Mouse (Mus musculus): ENCODE measurements at regions not wholly inside any gene's neighbourhood (a gene's known extent, or its start where the extent isn't known, plus 50 kb on each side); places are given as distances from the start of the nearest gene placed in this dataset.

DNA sequence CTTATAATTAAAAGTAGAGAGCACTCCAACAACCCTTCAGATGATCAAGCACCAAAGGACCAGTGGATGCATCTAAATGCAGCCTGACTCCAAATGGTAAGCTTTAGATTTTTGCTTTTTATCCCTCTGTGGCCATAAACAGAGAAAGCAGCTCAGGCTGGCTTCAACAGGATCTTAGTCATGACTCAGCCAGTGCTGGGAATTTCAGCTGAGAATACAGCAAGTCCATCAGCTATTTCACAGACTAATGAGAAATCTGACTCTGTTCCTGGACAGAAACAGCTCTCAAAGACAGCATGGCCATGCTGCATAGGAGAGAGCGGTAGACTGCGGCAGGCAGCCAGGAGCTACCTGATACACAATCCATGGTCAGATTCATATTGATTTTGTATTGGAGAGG, 1800.4 kb upstream of the 5930422O12Rik start:
- 91% methylated on average over 2 of the region's 2 CpGs for WGBS
- no peak for DNase-seq
- no peak for TF ChIP-seq EP300 (IDR thresholded peaks at IDR 0.05; ENCODE audit: insufficient read depth, low read depth, low read length)
- no peak for TF ChIP-seq POLR2A (IDR thresholded peaks at IDR 0.05; ENCODE audit: insufficient read depth, low read depth, low read length)
- TF ChIP-seq CTCF (IDR thresholded peaks at IDR 0.05), result no peak

DNA sequence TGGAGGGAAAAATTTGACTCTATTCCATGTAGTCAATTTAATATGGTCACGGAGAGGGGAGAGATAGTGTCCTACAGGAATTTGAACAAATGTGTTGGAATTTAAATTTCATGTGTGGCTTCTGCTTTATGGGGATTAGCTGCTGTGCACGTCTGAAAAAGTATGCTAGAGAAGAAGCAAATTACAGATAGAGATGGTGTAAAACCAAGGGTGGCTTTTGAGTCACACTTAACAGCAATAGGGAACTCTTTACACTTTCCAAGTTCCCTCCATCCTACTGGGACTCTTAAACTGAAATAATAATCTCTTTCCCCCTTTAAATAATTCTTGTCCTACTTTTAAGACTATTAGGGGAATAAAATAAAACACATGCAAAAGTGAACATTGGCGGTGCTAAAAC, 1790.1 kb upstream of the 5930422O12Rik start:
- no peak for DNase-seq
- no peaks in the 10 kb centered on the region for H3K27me3 ChIP-seq (ENCODE audit: control insufficient read depth, insufficient read depth, low read length)
- no peaks in the 10 kb centered on the region for H3K4me1 ChIP-seq (ENCODE audit: control insufficient read depth, insufficient read depth, low read length)
- H3K27ac ChIP-seq, result no peak overlapping the region
- intact Hi-C loops (cut with DNase I), result no loop called here
- TF ChIP-seq POLR2A (IDR thresholded peaks at IDR 0.05; ENCODE audit: insufficient read depth, low read depth, low read length) (no peak), EP300 (IDR thresholded peaks at IDR 0.05; ENCODE audit: insufficient read depth, low read depth, low read length) (no peak), CTCF (IDR thresholded peaks at IDR 0.05) (no peak)
- WGBS, result 73% methylated on average over 3 of the region's 3 CpGs
- no peak overlapping the region for H3K4me3 ChIP-seq
- no peaks in the 10 kb centered on the region for H3K36me3 ChIP-seq (ENCODE audit: control insufficient read depth, insufficient read depth, low read length)
- H3K79me2 ChIP-seq (replicated peaks; ENCODE audit: control insufficient read depth, insufficient read depth, low read length), result no peaks in the 10 kb centered on the region
- no peak overlapping the region for H3K9ac ChIP-seq (ENCODE audit: low read depth, low read length)

More for the DNA sequence above, 1800.4 kb upstream of the 5930422O12Rik start:
- no peak overlapping the region for H3K4me3 ChIP-seq
- intact Hi-C loops (cut with DNase I), result no loop called here
- H3K27ac ChIP-seq, result no peak overlapping the region
- H3K27me3 ChIP-seq (ENCODE audit: control insufficient read depth, insufficient read depth, low read length), result no peaks in the 10 kb centered on the region
- H3K4me1 ChIP-seq (ENCODE audit: control insufficient read depth, insufficient read depth, low read length), result no peaks in the 10 kb centered on the region
- no peaks in the 10 kb centered on the region for H3K79me2 ChIP-seq (replicated peaks; ENCODE audit: control insufficient read depth, insufficient read depth, low read length)
- H3K9ac ChIP-seq (ENCODE audit: low read depth, low read length), result no peak overlapping the region
- no peaks in the 10 kb centered on the region for H3K36me3 ChIP-seq (ENCODE audit: control insufficient read depth, insufficient read depth, low read length)

DNA sequence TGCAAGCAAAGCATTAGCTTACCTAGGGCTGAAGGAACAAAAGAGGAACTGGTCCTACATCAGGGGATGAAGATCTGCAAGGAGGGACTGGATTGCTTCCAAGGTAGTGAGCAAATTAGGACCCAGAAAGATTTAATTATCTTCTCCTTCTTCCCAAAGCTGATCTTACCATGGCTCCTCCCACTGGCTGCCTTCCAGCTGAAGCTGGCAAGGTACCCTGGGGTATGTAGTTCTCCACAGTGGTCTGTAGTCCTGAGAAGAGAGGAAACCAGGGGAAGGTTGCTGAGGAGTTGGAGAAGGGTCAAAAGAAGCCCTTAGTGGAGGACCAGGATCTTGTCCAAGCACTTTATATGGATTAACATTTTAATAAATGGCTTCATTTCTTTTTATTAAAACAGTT, 1764.8 kb upstream of the 5930422O12Rik start:
- Histone ChIP-seq H3K4me3 (no peak overlapping the region), H3K27me3 (ENCODE audit: control insufficient read depth, insufficient read depth, low read length) (no peaks in the 10 kb centered on the region), H3K36me3 (ENCODE audit: control insufficient read depth, insufficient read depth, low read length) (no peaks in the 10 kb centered on the region), H3K79me2 (replicated peaks; ENCODE audit: control insufficient read depth, insufficient read depth, low read length) (no peaks in the 10 kb centered on the region), H3K4me1 (ENCODE audit: control insufficient read depth, insufficient read depth, low read length) (no peaks in the 10 kb centered on the region), H3K9ac (ENCODE audit: low read depth, low read length) (no peak overlapping the region), H3K27ac (no peak overlapping the region)
- DNase-seq, result no peak
- TF ChIP-seq EP300 (IDR thresholded peaks at IDR 0.05; ENCODE audit: insufficient read depth, low read depth, low read length) (no peak), CTCF (IDR thresholded peaks at IDR 0.05) (no peak), POLR2A (IDR thresholded peaks at IDR 0.05; ENCODE audit: insufficient read depth, low read depth, low read length) (no peak)
- intact Hi-C loops (cut with DNase I), result no loop called here

DNA sequence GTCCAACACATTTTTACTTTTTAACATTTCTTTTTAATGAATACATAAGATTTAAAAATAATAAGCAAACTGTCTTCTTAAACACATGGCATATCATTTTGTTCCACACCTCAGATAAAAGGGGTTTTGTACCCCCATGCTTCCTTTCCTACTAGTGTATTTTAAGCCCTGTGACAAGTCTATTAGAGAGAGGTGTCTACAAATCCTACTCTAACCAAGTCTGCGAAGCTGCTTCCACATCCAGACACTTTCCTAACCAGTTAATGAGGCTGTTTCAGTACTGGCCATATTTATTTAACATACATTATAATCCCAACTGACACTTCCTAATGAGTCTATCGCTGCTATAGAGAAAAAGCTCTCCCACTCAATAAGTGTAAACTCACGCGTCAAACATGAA, 1763.0 kb upstream of the 5930422O12Rik start:
- Histone ChIP-seq H3K4me3 (no peak overlapping the region), H3K79me2 (replicated peaks; ENCODE audit: control insufficient read depth, insufficient read depth, low read length) (no peaks in the 10 kb centered on the region), H3K4me1 (ENCODE audit: control insufficient read depth, insufficient read depth, low read length) (no peaks in the 10 kb centered on the region), H3K27me3 (ENCODE audit: control insufficient read depth, insufficient read depth, low read length) (no peaks in the 10 kb centered on the region), H3K36me3 (ENCODE audit: control insufficient read depth, insufficient read depth, low read length) (no peaks in the 10 kb centered on the region), H3K27ac (no peak overlapping the region), H3K9ac (ENCODE audit: low read depth, low read length) (no peak overlapping the region)
- intact Hi-C loops (cut with DNase I), result no loop called here
- no peak for TF ChIP-seq EP300 (IDR thresholded peaks at IDR 0.05; ENCODE audit: insufficient read depth, low read depth, low read length)
- TF ChIP-seq POLR2A (IDR thresholded peaks at IDR 0.05; ENCODE audit: insufficient read depth, low read depth, low read length), result no peak
- TF ChIP-seq CTCF (IDR thresholded peaks at IDR 0.05), result no peak
- 77% methylated on average over 4 of the region's 4 CpGs for WGBS
- DNase-seq, result no peak

DNA sequence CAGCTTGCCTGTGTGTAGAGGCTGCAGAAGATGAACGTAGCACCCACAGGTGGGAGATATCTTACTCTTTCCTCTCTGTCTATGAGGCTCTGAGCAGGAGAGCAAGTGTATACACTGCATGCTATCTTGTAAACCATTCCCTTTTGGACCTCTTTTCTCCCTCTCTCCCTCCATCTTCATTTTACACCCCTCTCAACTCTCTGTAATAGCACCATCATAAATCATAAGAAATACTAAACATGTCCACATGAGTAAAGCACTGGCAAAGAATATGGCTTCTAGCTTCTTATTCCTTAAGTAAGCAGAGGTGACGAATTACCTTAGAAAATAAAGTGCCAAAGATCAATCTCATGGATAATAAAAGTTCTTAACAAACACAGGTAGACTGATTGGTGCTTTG, 1724.3 kb upstream of the 5930422O12Rik start:
- H3K27me3 ChIP-seq (ENCODE audit: control insufficient read depth, insufficient read depth, low read length), result no peaks in the 10 kb centered on the region
- 75% methylated on average over 2 of the region's 2 CpGs for WGBS
- no peak overlapping the region for H3K9ac ChIP-seq (ENCODE audit: low read depth, low read length)
- no peaks in the 10 kb centered on the region for H3K36me3 ChIP-seq (ENCODE audit: control insufficient read depth, insufficient read depth, low read length)
- no peak for DNase-seq
- no peaks in the 10 kb centered on the region for H3K4me1 ChIP-seq (ENCODE audit: control insufficient read depth, insufficient read depth, low read length)
- no peaks in the 10 kb centered on the region for H3K79me2 ChIP-seq (replicated peaks; ENCODE audit: control insufficient read depth, insufficient read depth, low read length)
- no peak overlapping the region for H3K27ac ChIP-seq
- intact Hi-C loops (cut with DNase I), result no loop called here
- H3K4me3 ChIP-seq, result no peak overlapping the region
- no peak for TF ChIP-seq POLR2A (IDR thresholded peaks at IDR 0.05; ENCODE audit: insufficient read depth, low read depth, low read length)
- no peak for TF ChIP-seq EP300 (IDR thresholded peaks at IDR 0.05; ENCODE audit: insufficient read depth, low read depth, low read length)
- TF ChIP-seq CTCF (IDR thresholded peaks at IDR 0.05), result no peak

DNA sequence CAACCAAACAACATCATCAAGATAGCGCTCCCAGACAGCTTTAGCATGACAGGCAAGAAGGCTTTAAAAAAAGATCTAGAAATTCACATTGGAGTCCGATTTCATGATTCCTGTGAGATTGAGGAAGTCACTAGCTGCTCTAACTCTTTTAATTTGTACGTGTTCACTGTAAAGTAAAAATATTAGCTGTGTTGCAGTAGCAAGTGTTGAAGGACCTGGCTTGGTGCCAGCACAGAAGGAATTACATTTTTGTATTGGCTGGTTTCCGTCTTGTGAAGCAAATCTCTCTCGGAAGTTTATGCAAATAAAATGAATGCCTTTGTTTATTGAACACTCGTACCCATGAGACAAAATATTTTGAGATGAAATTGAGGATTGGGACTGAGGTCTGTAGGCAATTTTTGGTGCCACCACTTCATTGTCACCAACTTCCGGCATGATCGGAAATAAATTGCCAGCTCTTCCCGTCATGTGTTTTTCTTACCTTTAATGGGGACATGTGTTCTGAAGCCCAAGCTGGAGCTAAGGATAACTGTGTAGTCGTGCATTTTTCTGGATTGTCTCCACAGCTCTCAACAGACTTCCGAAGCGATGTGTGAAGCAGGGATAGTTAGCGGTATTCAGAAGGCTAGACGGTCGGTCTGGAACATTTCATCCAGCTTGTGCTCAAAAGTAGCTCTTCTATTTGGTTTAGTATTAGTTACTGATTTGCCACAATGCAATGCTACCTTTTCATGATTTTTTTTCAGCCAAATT, 1715.0 kb upstream of the 5930422O12Rik start:
- DNase-seq, result no peak
- H3K4me1 ChIP-seq (ENCODE audit: control insufficient read depth, insufficient read depth, low read length), result no peaks in the 10 kb centered on the region
- intact Hi-C loops (cut with DNase I), result no loop called here
- WGBS, result 54% methylated on average over 15 of the region's 15 CpGs
- no peak overlapping the region for H3K4me3 ChIP-seq
- H3K79me2 ChIP-seq (replicated peaks; ENCODE audit: control insufficient read depth, insufficient read depth, low read length), result no peaks in the 10 kb centered on the region
- no peaks in the 10 kb centered on the region for H3K27me3 ChIP-seq (ENCODE audit: control insufficient read depth, insufficient read depth, low read length)
- H3K9ac ChIP-seq (ENCODE audit: low read depth, low read length), result no peak overlapping the region
- TF ChIP-seq POLR2A (IDR thresholded peaks at IDR 0.05; ENCODE audit: insufficient read depth, low read depth, low read length), result no peak
- no peak for TF ChIP-seq CTCF (IDR thresholded peaks at IDR 0.05)
- no peak for TF ChIP-seq EP300 (IDR thresholded peaks at IDR 0.05; ENCODE audit: insufficient read depth, low read depth, low read length)
- no peak overlapping the region for H3K27ac ChIP-seq
- no peaks in the 10 kb centered on the region for H3K36me3 ChIP-seq (ENCODE audit: control insufficient read depth, insufficient read depth, low read length)
